Mouse (Mus musculus): Measurements from ENCODE around the gene Hdgf. TPM values are rescaled to one million over a fixed set of nuclear protein-coding genes. Genes with fewer than 3 reads are reported as not detected.

The Hdgf gene
- total RNA-seq, 1 experiment from 2014 or later = 635 TPM

Other genes starting within 250 kb of the Hdgf start
- gene Lrrc71, start 157.7 kb upstream of the Hdgf start, total RNA-seq (2017) = 0.23 TPM in 1 of 2 replicates, not detected in the other
- not detected in 2 replicates for gene Ntrk1, start 111.2 kb upstream of the Hdgf start, total RNA-seq (2017)
- not detected in 2 replicates for gene Insrr, start 109.4 kb upstream of the Hdgf start, total RNA-seq (2017)
- gene Pear1, start 82.0 kb upstream of the Hdgf start, total RNA-seq (2017) = 6.8 and 9.6 TPM in 2 replicates
- 0.59 TPM in 1 of 2 replicates, not detected in the other for gene Sh2d2a, start 59.6 kb upstream of the Hdgf start, total RNA-seq (2017)
- gene Prcc, start 20.7 kb upstream of the Hdgf start, total RNA-seq (2017) = 31.6 and 42.4 TPM in 2 replicates
- gene Mrpl24, start 13.2 kb downstream of the Hdgf start, total RNA-seq (2017) = 114 and 121 TPM in 2 replicates
- gene Isg20l2, start 24.0 kb downstream of the Hdgf start, total RNA-seq (2017) = 50.2 and 56.6 TPM in 2 replicates
- 11.3 and 13.5 TPM in 2 replicates for gene Rrnad1, start 24.4 kb downstream of the Hdgf start, total RNA-seq (2017)
- 2.0 TPM in 1 of 2 replicates, not detected in the other for gene Crabp2, start 42.3 kb downstream of the Hdgf start, total RNA-seq (2017)
- gene Nes, start 64.8 kb downstream of the Hdgf start, total RNA-seq (2017) = 0.09 TPM in 1 of 2 replicates, not detected in the other
- gene Bcan, start 93.9 kb downstream of the Hdgf start, total RNA-seq (2017) = not detected in 2 replicates
- gene Hapln2, start 121.3 kb downstream of the Hdgf start, total RNA-seq (2017) = not detected in 2 replicates
- 49.9 and 65.8 TPM in 2 replicates for gene Gpatch4, start 136.8 kb downstream of the Hdgf start, total RNA-seq (2017)
- gene Naxe, start 152.2 kb downstream of the Hdgf start, total RNA-seq (2017) = 29.6 and 33.9 TPM in 2 replicates
- gene Ttc24, start 172.0 kb downstream of the Hdgf start, total RNA-seq (2017) = not detected in 2 replicates
- gene Iqgap3, start 175.7 kb downstream of the Hdgf start, total RNA-seq (2017) = 13.5 and 17.2 TPM in 2 replicates
- gene Mef2d, start 236.1 kb downstream of the Hdgf start, total RNA-seq (2017) = 32.2 and 46.4 TPM in 2 replicates

Data from common myeloid progenitor, adult 5-6 weeks (primary cell).